Mouse (Mus musculus): ENCODE data around the gene Pole2. TPM values are rescaled to one million over a fixed set of nuclear protein-coding genes. Genes with fewer than 3 reads are reported as not detected.

Gene Pole2
- total and polyA plus RNA-seq, 3 experiments, result 14.4 to 89.5 (median 18.0) TPM

- H3K9ac ChIP-seq (ENCODE audit: control insufficient read depth, low read depth, low read length, poor library complexity, severe bottlenecking), result no peak overlapping the region
- DNase-seq (ENCODE audit: low read depth, low spot score), result no peak
- H3K4me1 ChIP-seq (ENCODE audit: control insufficient read depth in 1 of 2, insufficient read depth in 2 of 2, low read length in 2 of 2), result no peaks in the 10 kb centered on the region
- no peak overlapping the region for H3K4me3 ChIP-seq (ENCODE audit: control insufficient read depth in 1 of 2, insufficient read depth in 1 of 2, low read depth in 2 of 2, low read length in 2 of 2)
- H3K36me3 ChIP-seq (ENCODE audit: control insufficient read depth in 1 of 2, insufficient read depth in 2 of 2, low read length in 2 of 2), result no peaks in the 10 kb centered on the region
- TF ChIP-seq MXI1 (IDR thresholded peaks at IDR 0.05; ENCODE audit: low read depth, low read length), result no peak
- no peak for TF ChIP-seq TCF12 (IDR thresholded peaks at IDR 0.05; ENCODE audit: low read depth, low read length)
- TF ChIP-seq POLR2AphosphoS2 (IDR thresholded peaks at IDR 0.05; ENCODE audit: low read length), result no peak
- TF ChIP-seq EP300 (IDR thresholded peaks at IDR 0.05; ENCODE audit: low read depth in 1 of 2, low read length in 2 of 2), result no peak
- TF ChIP-seq MAZ (IDR thresholded peaks at IDR 0.05; ENCODE audit: low read depth, low read length), result no peak
- TF ChIP-seq CHD1 (IDR thresholded peaks at IDR 0.05; ENCODE audit: low read depth, low read length), result no peak
- no peak for TF ChIP-seq MYC (IDR thresholded peaks at IDR 0.05; ENCODE audit: low read depth, low read length)
- no peak for TF ChIP-seq ZC3H11A (IDR thresholded peaks at IDR 0.05; ENCODE audit: low read depth, low read length)
- TF ChIP-seq ZNF384 (IDR thresholded peaks at IDR 0.05; ENCODE audit: low read depth, low read length), result no peak
- TF ChIP-seq ELF1 (IDR thresholded peaks at IDR 0.05; ENCODE audit: low read depth, low read length), result no peak
- TF ChIP-seq GATA1 (IDR thresholded peaks at IDR 0.05; ENCODE audit: low read depth, low read length), result no peak
- no peak for TF ChIP-seq ZMIZ1 (IDR thresholded peaks at IDR 0.05; ENCODE audit: low read depth, low read length)
- TF ChIP-seq NRF1 (IDR thresholded peaks at IDR 0.05; ENCODE audit: insufficient read depth, low read depth, low read length, poor library complexity, severe bottlenecking), result no peak
- H3K27me3 ChIP-seq (ENCODE audit: control insufficient read depth in 1 of 2, insufficient read depth in 2 of 2, low read length in 2 of 2), result peaks cover 0 to 4% of the 10 kb centered on the region in 2 experiments; a peak in 2 of 4 replicates
- no peak overlapping the region for H3K27ac ChIP-seq (ENCODE audit: control insufficient read depth, low read depth, low read length)
- no peaks in the 10 kb centered on the region for H3K79me2 ChIP-seq (ENCODE audit: control insufficient read depth, insufficient read depth, low read length, poor library complexity)
- H3K9me3 ChIP-seq (replicated peaks; ENCODE audit: insufficient read depth, low read length), result no peaks in the 10 kb centered on the region
These were observed 25.8 kb upstream of the Pole2 start for GRCm38 (mm10) chr12:69253806-69254205.

- Histone ChIP-seq H3K79me2 (ENCODE audit: control insufficient read depth, insufficient read depth, low read length, poor library complexity) (no peaks in the 10 kb centered on the region), H3K27me3 (ENCODE audit: control insufficient read depth in 1 of 2, insufficient read depth in 2 of 2, low read length in 2 of 2) (peaks cover 0 to 2% of the 10 kb centered on the region in 2 experiments; a peak in 3 of 4 replicates), H3K4me3 (ENCODE audit: control insufficient read depth in 1 of 2, insufficient read depth in 1 of 2, low read depth in 2 of 2, low read length in 2 of 2) (no peak overlapping the region), H3K9ac (ENCODE audit: control insufficient read depth, low read depth, low read length, poor library complexity, severe bottlenecking) (no peak overlapping the region), H3K9me3 (replicated peaks; ENCODE audit: insufficient read depth, low read length) (no peaks in the 10 kb centered on the region), H3K36me3 (ENCODE audit: control insufficient read depth in 1 of 2, insufficient read depth in 2 of 2, low read length in 2 of 2) (no peaks in the 10 kb centered on the region), H3K4me1 (ENCODE audit: control insufficient read depth in 1 of 2, insufficient read depth in 2 of 2, low read length in 2 of 2) (no peaks in the 10 kb centered on the region), H3K27ac (ENCODE audit: control insufficient read depth, low read depth, low read length) (no peak overlapping the region)
- DNase-seq (ENCODE audit: low read depth, low spot score), result peak; percentile 84
- TF ChIP-seq EP300 (IDR thresholded peaks at IDR 0.05; ENCODE audit: low read depth in 1 of 2, low read length in 2 of 2), result peak; percentile 40 to 59; a peak in 3 of 4 replicates
- TF ChIP-seq MAX (IDR thresholded peaks at IDR 0.05; ENCODE audit: low read length), result no peak
- TF ChIP-seq USF2 (IDR thresholded peaks at IDR 0.05; ENCODE audit: borderline replicate concordance in 1 of 2, insufficient read depth in 1 of 2, low read depth in 1 of 2, low read length in 2 of 2), result no peak
- no peak for TF ChIP-seq ZC3H11A (IDR thresholded peaks at IDR 0.05; ENCODE audit: low read depth, low read length)
- no peak for TF ChIP-seq USF1 (IDR thresholded peaks at IDR 0.05; ENCODE audit: low read depth, low read length)
- no peak for TF ChIP-seq NRF1 (IDR thresholded peaks at IDR 0.05; ENCODE audit: insufficient read depth, low read depth, low read length, poor library complexity, severe bottlenecking)
- no peak for TF ChIP-seq ZKSCAN1 (IDR thresholded peaks at IDR 0.05; ENCODE audit: low read depth, low read length)
- no peak for TF ChIP-seq UBTF (IDR thresholded peaks at IDR 0.05; ENCODE audit: borderline replicate concordance, insufficient read depth, low read depth, low read length)
- TF ChIP-seq MEF2A (IDR thresholded peaks at IDR 0.05; ENCODE audit: extremely low read depth, insufficient replicate concordance, low read depth, low read length, poor library complexity, severe bottlenecking), result no peak
- no peak for TF ChIP-seq MYC (IDR thresholded peaks at IDR 0.05; ENCODE audit: low read depth, low read length)
- TF ChIP-seq POLR2A (IDR thresholded peaks at IDR 0.05; ENCODE audit: control insufficient read depth in 1 of 2, insufficient read depth in 1 of 2, low read depth in 1 of 2, low read length in 2 of 2, poor library complexity in 1 of 2), result no peak
- TF ChIP-seq ETS1 (IDR thresholded peaks at IDR 0.05; ENCODE audit: low read depth, low read length), result peak; percentile 31; the same call in 1 of the 2 replicates
- peak; percentile 83 for TF ChIP-seq MAZ (IDR thresholded peaks at IDR 0.05; ENCODE audit: low read depth, low read length)
- no peak for TF ChIP-seq CHD2 (IDR thresholded peaks at IDR 0.05; ENCODE audit: low read length)
- TF ChIP-seq CHD1 (IDR thresholded peaks at IDR 0.05; ENCODE audit: low read depth, low read length), result no peak
- no peak for TF ChIP-seq ELF1 (IDR thresholded peaks at IDR 0.05; ENCODE audit: low read depth, low read length)
- no peak for TF ChIP-seq SIN3A (IDR thresholded peaks at IDR 0.05; ENCODE audit: low read length)
- TF ChIP-seq TBP (IDR thresholded peaks at IDR 0.05; ENCODE audit: low read depth, low read length), result peak; percentile 49; the same call in 1 of the 2 replicates
- no peak for TF ChIP-seq HCFC1 (IDR thresholded peaks at IDR 0.05; ENCODE audit: low read depth, low read length)
- TF ChIP-seq POLR2AphosphoS5 (IDR thresholded peaks at IDR 0.05; ENCODE audit: borderline replicate concordance, low read depth, low read length), result no peak
- TF ChIP-seq GABPA (IDR thresholded peaks at IDR 0.05; ENCODE audit: low read depth, low read length), result no peak
- no peak for TF ChIP-seq TCF12 (IDR thresholded peaks at IDR 0.05; ENCODE audit: low read depth, low read length)
- TF ChIP-seq GATA1 (IDR thresholded peaks at IDR 0.05; ENCODE audit: low read depth, low read length), result peak; percentile 91
- no peak for TF ChIP-seq KAT2A (conservative IDR thresholded peaks at IDR 0.05; ENCODE audit: low read depth, low read length)
- no peak for TF ChIP-seq MAFK (IDR thresholded peaks at IDR 0.05; ENCODE audit: borderline replicate concordance, low read depth, low read length)
- no peak for TF ChIP-seq MXI1 (IDR thresholded peaks at IDR 0.05; ENCODE audit: low read depth, low read length)
- no peak for TF ChIP-seq POLR2AphosphoS2 (IDR thresholded peaks at IDR 0.05; ENCODE audit: low read length)
These were observed 22.8 kb upstream of the Pole2 start for GRCm38 (mm10) chr12:69250756-69251155.

All from MEL (cell line).